Mouse (Mus musculus) lung, embryonic 16.5 days (tissue): ENCODE measurements around the gene Padi1. TPM values are rescaled to one million over a fixed set of nuclear protein-coding genes. Genes with fewer than 3 reads are reported as not detected.

Experiments used
- ATAC-seq: fragments of 200-750 bp; cut with Nextera tagmentation; 2 replicates; pipeline ENCODE4 v1.8.0; 2017; ENCODE audit warnings: low read depth, mild to moderate bottlenecking, moderate library complexity
- H3K27ac ChIP-seq: fragments of 300-500 bp; sonication (generic); 2 replicates; pipeline ENCODE4 v1.5.1; 2014; ENCODE audit warnings: mild to moderate bottlenecking, control low read depth, low read length
- H3K27me3 ChIP-seq: fragments of 300-500 bp; sonication (generic); 2 replicates; pipeline ENCODE4 v1.6.1; 2014; ENCODE audit warnings: low read depth, low read length, mixed read lengths; ENCODE audit not compliant: control insufficient read depth, insufficient read depth
- H3K36me3 ChIP-seq: fragments of 300-500 bp; sonication (generic); 2 replicates; pipeline ENCODE4 v1.6.1; 2014; ENCODE audit warnings: low read length; ENCODE audit not compliant: control insufficient read depth, insufficient read depth
- H3K4me1 ChIP-seq: fragments of 300-500 bp; sonication (generic); replicated peaks from 2 replicates; pipeline ENCODE4 v1.6.1; 2014; ENCODE audit warnings: low read length, mixed read lengths; ENCODE audit not compliant: control insufficient read depth, insufficient read depth
- H3K4me2 ChIP-seq: fragments of 300-500 bp; sonication (generic); 2 replicates; pipeline ENCODE4 v1.6.1; 2014; ENCODE audit warnings: low read depth, low read length, control low read depth
- H3K4me3 ChIP-seq: fragments of 300-500 bp; sonication (generic); 2 replicates; pipeline ENCODE4 v1.5.1; 2014; ENCODE audit warnings: mild to moderate bottlenecking, low read length, control low read depth
- H3K9ac ChIP-seq: fragments of 300-500 bp; sonication (generic); 2 replicates; pipeline ENCODE4 v1.6.1; 2014; ENCODE audit warnings: low read length, control low read depth
- H3K9me3 ChIP-seq: fragments of 300-500 bp; sonication (generic); 2 replicates; pipeline ENCODE4 v1.6.1; 2016; ENCODE audit warnings: low read length; ENCODE audit not compliant: control insufficient read depth
- WGBS: fragments of 180-500 bp; shearing (Covaris S2); extraction: QIAGEN DNeasy Blood & Tissue Kit; methylation state at CpG from one replicate; pipeline ENCODE4 v1.1.7; 2014; 5-methylcytosine and 5-hydroxymethylcytosine counted together
- polyA plus RNA-seq: library from polyadenylated mRNA; unstranded; fragments of >200 nt; fragmentation: Nextera tagmentation; extraction: Ambion mirVana; gene quantifications from 2 replicates; pipeline ENCODE4 v1.2.1, GENCODE M21; 2015

The Padi1 gene
- polyA plus RNA-seq, 1 experiment from 2014 or later: 0.21 TPM

DNA sequence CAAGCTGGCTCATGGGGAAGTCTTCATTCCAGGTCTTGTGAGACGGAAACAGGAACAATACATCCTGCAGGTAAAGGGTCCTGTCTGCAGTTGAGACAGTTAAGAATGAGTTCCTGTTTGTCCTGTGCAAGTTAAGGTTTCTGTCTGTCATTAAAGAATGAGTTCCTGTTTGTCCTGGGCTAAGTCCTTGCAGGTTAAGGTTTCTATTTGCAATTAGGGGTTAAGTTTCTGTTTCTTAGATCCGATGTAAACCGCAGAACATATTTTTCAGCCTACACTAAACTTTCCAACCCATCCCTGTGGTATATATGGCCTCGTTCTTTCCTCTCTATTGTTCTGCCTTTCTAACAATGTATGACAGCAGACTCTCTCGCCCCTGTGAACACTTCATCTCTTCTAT lies 11.5 kb upstream of the Padi1 start:
- ATAC-seq: no peak
- Histone ChIP-seq H3K9me3 (no peaks in the 10 kb centered on the region), H3K4me3 (no peak overlapping the region), H3K9ac (no peak overlapping the region), H3K27me3 (no peaks in the 10 kb centered on the region), H3K27ac (no peak overlapping the region), H3K4me1 (no peaks in the 10 kb centered on the region), H3K36me3 (no peaks in the 10 kb centered on the region), H3K4me2 (no peak overlapping the region)
- WGBS: 69% methylated on average over 5 of the region's 5 CpGs

DNA sequence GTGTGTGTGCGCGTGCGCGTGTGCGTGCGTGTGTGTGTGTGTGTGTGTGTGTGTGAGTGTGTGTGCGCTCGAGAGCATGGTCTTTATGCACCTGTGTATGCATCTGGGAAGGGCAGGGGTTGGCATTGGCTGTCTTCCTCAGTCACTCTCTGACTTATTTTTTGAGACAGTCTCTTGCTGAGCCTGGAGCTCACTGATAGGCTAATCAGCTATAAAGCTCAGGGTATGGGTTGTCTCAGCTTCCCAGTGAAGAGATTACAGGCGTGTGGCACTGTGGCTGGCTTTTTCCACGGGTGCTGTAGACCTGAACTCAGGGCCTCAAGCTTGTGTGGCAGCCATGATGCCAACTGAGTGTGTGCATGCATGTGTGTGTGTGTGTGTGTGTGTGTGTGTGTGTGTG lies 9.6 kb upstream of the Padi1 start:
- Histone ChIP-seq H3K4me1 (no peaks in the 10 kb centered on the region), H3K4me3 (no peak overlapping the region), H3K36me3 (no peaks in the 10 kb centered on the region), H3K4me2 (no peak overlapping the region), H3K9ac (no peak overlapping the region), H3K27ac (no peak overlapping the region), H3K27me3 (no peaks in the 10 kb centered on the region), H3K9me3 (no peaks in the 10 kb centered on the region)
- no peak for ATAC-seq
- 85% methylated on average over 8 of the region's 10 CpGs for WGBS

DNA sequence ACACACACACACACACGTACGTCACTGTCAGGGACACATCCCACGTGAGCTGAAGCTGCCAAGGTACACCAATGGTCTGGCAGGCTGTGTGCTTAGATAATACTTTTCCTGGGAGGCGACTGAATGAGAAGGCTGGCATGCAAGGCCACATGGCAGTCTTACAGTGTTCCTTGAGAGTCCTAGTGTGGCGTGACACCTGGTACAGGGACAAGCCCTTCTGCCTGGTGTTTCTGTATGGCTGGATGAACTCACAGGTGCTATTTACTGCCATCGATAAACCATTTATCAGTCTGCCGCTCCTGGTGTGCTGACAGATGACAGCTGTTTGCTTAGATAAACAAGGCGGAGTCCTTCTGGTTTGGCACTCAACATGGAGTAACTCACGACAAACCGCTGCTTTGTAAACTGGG lies 8.9 kb upstream of the Padi1 start:
- H3K27me3 ChIP-seq: no peaks in the 10 kb centered on the region
- no peak overlapping the region for H3K9ac ChIP-seq
- no peaks in the 10 kb centered on the region for H3K36me3 ChIP-seq
- H3K4me2 ChIP-seq: no peak overlapping the region
- H3K9me3 ChIP-seq: no peaks in the 10 kb centered on the region
- no peak for ATAC-seq
- H3K27ac ChIP-seq: no peak overlapping the region
- no peaks in the 10 kb centered on the region for H3K4me1 ChIP-seq
- 38% methylated on average over 10 of the region's 10 CpGs for WGBS
- no peak overlapping the region for H3K4me3 ChIP-seq

DNA sequence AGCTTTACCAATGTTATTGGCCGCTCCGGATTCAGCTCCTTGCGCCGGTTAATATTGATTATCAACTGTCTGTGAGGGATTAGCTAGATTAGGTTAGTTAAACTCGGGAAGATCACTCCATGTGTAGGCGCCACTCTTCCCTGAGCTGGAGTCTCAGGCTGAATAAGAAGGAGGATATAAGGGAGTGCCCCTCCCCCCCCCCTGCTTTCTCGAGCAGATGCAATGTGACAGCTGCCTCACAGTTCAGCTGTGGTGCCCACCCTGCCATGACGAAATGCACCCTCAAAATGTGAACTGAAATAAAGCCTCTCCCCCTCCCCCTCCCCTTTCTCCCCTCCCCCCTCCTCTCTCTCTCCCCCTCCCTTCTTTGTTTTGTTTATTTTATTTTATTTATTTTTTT lies 8.0 kb upstream of the Padi1 start:
- no peaks in the 10 kb centered on the region for H3K9me3 ChIP-seq
- H3K27ac ChIP-seq: no peak overlapping the region
- WGBS: 39% methylated on average over 8 of the region's 8 CpGs
- H3K9ac ChIP-seq: no peak overlapping the region
- H3K27me3 ChIP-seq: no peaks in the 10 kb centered on the region
- H3K36me3 ChIP-seq: no peaks in the 10 kb centered on the region
- ATAC-seq: no peak
- H3K4me1 ChIP-seq: no peaks in the 10 kb centered on the region
- no peak overlapping the region for H3K4me3 ChIP-seq
- H3K4me2 ChIP-seq: no peak overlapping the region

DNA sequence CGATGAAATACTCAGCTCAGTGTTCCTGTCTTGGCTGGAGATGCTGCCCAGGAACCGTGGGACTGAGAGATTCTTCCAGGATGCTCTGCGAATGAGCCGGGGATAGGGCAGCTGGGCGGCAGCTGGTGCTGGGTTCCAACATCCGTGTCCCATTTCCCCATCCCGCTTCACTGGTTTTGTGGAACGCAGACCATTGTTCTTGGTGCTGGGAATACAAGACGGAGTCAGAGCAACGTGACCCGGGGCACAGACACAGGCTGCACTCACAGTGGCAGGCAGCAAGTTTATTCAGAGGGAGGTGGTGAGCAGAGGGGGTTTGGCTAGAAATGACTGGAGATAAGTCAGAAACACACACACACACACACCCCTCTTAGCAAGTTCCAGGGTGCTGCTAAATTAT lies 3.7 kb upstream of the Padi1 start:
- 80% methylated on average over 11 of the region's 11 CpGs for WGBS
- Histone ChIP-seq H3K4me2 (no peak overlapping the region), H3K9me3 (no peaks in the 10 kb centered on the region), H3K4me3 (no peak overlapping the region), H3K27me3 (no peaks in the 10 kb centered on the region), H3K4me1 (no peaks in the 10 kb centered on the region), H3K27ac (no peak overlapping the region), H3K36me3 (no peaks in the 10 kb centered on the region), H3K9ac (no peak overlapping the region)
- no peak for ATAC-seq

GRCm38 (mm10) chr4:140844991-140845390 lies 587 bp downstream of the Padi1 start:
- Histone ChIP-seq H3K4me2 (no peak overlapping the region), H3K36me3 (no peaks in the 10 kb centered on the region), H3K27me3 (no peaks in the 10 kb centered on the region), H3K4me1 (no peaks in the 10 kb centered on the region), H3K9ac (no peak overlapping the region), H3K4me3 (no peak overlapping the region), H3K27ac (no peak overlapping the region), H3K9me3 (no peaks in the 10 kb centered on the region)
- WGBS: 56% methylated on average over 4 of the region's 4 CpGs
- no peak for ATAC-seq

GRCm38 (mm10) chr4:140843670-140844280 lies 1.8 kb downstream of the Padi1 start:
- Histone ChIP-seq H3K4me2 (no peak overlapping the region), H3K9ac (no peak overlapping the region), H3K9me3 (no peaks in the 10 kb centered on the region), H3K4me3 (no peak overlapping the region), H3K4me1 (no peaks in the 10 kb centered on the region), H3K27me3 (no peaks in the 10 kb centered on the region), H3K36me3 (no peaks in the 10 kb centered on the region), H3K27ac (no peak overlapping the region)
- 0 out of 2 replicates have a peak, but pooled peaks have one; percentile 12 for ATAC-seq
- 56% methylated on average over 15 of the region's 15 CpGs for WGBS

GRCm38 (mm10) chr4:140842909-140843308 lies 2.7 kb downstream of the Padi1 start:
- H3K27me3 ChIP-seq: no peaks in the 10 kb centered on the region
- no peaks in the 10 kb centered on the region for H3K4me1 ChIP-seq
- no peak overlapping the region for H3K27ac ChIP-seq
- H3K9ac ChIP-seq: no peak overlapping the region
- no peaks in the 10 kb centered on the region for H3K36me3 ChIP-seq
- WGBS: 56% methylated on average over 1 of the region's 1 CpGs
- H3K4me2 ChIP-seq: no peak overlapping the region
- ATAC-seq: no peak
- H3K9me3 ChIP-seq: no peaks in the 10 kb centered on the region
- no peak overlapping the region for H3K4me3 ChIP-seq

GRCm38 (mm10) chr4:140837879-140838278 lies 7.7 kb downstream of the Padi1 start:
- peak; percentile 55 for ATAC-seq
- H3K9me3 ChIP-seq: no peaks in the 10 kb centered on the region
- H3K4me2 ChIP-seq: peak overlapping the region; percentile 1; the same call in 1 of the 2 replicates
- no peaks in the 10 kb centered on the region for H3K27me3 ChIP-seq
- no peaks in the 10 kb centered on the region; the same call in 1 of the 2 replicates for H3K4me1 ChIP-seq
- no peak overlapping the region for H3K4me3 ChIP-seq
- WGBS: 13% methylated on average over 8 of the region's 8 CpGs
- no peak overlapping the region for H3K9ac ChIP-seq
- no peaks in the 10 kb centered on the region for H3K36me3 ChIP-seq
- H3K27ac ChIP-seq: no peak overlapping the region
